Mouse (Mus musculus): ENCODE data around the gene Cdk5rap1.
"Not testable (repeated sequence)": the region's sequence is repeated elsewhere in the genome, so short reads cannot be mapped to it uniquely, and the experiment has no call there.

Cdk5rap1 gene

DNA sequence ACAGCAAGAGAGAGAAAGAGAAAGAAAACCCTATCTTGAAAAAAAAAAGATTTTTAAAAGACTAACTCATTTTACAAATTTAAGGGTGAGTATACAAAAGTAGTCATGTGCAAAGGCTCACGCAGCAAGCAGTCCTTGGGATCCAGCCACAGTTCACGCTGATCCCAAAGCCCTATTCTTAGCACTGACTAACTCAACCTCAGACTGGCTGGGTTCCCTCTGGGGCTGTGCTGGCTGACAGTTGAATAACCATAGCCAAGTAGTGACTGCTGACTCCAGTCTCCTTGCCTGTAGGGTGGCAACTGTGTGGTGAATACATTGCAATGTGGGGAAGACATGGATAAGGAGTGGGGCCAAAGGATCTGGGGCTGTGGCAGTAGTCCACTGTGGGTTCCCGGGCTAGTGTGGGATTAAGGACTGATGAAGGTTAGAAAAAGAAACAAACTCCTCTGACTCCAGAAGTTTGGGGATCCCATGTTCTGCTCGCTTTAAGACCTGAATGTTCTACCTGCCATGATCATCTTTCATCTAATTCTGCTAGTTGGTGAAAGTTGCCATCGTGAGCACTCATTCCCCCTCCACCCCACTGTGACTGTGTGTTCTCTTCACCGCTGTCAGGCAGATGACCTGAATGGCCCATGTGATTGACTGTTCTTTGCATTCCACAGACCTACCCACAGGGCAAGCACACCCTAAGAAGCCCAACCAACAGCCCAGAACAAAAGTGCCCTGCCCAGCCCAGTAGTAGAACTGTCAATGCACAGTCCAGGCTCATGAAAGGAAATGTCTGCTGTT lies 2.2 kb upstream of the Cdk5rap1 start:
- DNase-seq: no peak

DNA sequence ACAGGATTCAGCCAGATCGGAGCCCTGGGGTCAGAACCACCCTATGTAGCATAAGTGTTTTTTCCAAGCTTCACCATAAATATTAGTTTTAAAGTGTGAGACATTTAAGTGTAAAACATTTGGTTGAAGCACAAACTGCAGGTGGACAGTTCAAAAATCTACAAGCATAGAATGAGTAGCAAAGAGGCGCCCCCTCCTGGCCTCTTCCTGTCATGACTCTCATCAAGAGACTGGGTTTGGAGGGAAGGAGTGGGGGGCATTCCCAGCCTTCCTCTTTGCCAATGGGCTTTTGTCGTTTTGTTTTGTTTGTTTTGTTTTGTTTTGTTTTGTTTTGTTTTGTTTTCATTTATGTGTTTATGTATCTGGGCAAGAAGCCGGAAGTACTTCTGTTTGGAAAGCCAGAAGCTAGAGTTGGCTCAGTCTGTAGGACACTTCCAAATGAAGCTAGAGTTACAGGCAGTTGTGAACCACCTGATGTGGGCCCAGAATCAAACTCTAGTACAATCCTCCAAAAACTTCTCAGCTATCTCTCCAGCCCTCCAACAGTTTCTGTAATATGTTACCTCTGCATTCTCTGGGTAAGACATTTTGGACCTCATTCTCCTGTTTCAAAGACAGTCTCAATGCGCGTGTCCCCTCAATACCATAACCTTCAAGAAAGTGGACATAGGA lies 1.3 kb upstream of the Cdk5rap1 start:
- DNase-seq: peak; percentile 82 to 84

GRCm38 (mm10) chr2:154372151-154372829 lies 520 bp downstream of the Cdk5rap1 start:
- DNase-seq: peak; percentile 90

DNA sequence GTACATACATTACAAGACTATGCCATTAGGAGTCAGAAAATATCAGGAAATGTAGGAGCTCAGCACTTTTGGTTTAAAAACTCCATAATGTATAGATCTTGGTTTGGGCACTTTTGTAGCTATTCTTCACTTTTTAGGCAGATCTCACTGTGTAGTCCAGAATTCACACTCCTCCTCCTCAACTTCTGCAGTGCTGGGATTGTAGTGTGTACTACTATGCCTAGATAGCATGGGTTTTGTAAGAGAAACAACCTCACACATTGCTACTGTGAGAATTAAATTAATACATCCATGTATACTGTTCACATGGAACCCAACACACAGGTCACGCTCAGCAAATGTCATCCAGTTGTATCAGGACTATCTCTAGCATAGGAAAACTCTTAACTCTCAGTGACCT lies 5.3 kb downstream of the Cdk5rap1 start:
- no peak for DNase-seq

GRCm38 (mm10) chr2:154354000-154354425 lies 18.8 kb downstream of the Cdk5rap1 start:
- DNase-seq: peak in 1 of 2 experiments; percentile 11

DNA sequence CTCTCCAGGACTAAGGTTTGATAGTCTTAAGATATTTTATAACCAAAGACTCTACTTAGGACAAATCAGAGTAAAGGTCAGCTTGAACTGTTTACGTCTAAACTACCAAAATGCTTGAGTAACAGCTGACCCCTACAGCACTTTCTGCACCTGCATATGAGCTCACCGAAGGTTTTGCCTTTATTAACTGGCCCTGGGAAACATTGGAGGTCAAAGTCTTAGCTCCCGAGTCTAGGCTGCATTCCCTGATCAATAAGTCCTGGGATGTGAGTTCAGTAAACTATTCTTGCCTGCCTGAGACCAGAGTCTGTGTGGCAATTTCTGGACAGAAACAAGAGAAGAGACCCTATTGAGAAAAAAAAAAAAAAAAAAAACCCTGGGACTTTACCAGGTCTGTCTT lies 24.7 kb downstream of the Cdk5rap1 start:
- DNase-seq: no peak

- DNase-seq: no peak
These were observed 33.5 kb downstream of the Cdk5rap1 start for GRCm38 (mm10) chr2:154339356-154339755.

DNA sequence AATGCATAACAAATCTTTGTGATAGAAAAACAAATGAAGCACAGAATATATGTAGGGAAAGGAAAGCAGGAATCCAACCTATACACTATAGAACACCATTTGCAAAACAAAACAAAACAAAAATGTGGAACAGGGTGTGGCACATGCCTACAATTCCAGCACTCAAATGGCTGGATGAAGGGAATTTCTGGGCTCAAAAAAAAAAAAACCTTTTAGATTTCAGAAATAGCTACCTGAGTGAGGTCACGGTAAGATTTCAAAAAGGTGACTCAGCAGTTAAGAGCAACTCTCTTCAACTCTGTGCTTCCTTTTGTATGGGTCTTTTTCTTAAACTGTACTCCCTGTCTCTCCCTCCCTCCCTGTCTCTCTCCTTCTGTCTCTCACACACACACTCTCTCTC lies 34.6 kb downstream of the Cdk5rap1 start:
- no peak for DNase-seq

- DNase-seq: no peak
These were observed 37.2 kb downstream of the Cdk5rap1 start for GRCm38 (mm10) chr2:154335572-154335971.

DNA sequence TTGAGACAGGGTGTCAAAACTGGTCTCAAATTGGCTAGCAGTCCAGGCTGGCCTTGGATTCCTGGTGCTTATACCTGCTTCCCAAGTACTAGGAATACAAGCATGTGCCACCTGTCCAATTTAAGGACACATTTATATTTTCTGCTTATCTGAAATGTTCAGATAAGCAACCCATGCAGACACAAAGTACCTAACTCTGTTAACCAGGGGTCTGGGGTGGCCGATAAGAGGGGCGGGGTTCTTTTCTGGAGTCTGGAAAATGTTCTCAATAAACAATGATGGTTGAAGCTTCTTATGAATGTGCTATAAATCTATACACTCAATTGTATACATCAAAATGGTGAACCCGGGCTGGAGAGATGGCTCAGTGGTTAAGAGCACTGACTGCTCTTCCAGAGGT lies 46.0 kb downstream of the Cdk5rap1 start:
- no peak for DNase-seq

- DNase-seq: not testable (repeated sequence)
These were observed 59.0 kb downstream of the Cdk5rap1 start for GRCm38 (mm10) chr2:154313771-154314170.

DNA sequence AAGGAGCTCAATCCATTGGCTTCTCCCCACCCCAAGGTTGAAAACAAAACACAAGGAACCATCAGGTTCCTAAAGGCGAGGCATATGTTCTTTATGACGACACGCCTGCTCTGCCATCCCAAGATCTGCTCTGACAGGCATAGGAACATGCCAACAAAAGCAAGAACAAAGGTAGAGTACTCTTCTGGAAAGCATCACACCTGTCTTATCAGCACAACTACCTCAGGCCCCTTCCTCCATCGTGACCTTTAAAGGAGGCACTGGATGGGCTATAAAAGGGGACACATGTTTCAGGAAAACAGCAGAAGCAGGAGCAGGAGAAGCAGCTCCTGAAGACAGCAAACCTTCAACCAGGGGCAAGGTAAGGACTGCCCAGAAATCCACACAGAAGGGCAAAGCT lies 65.9 kb downstream of the Cdk5rap1 start, which contains the start of gene Bpifb9b:
Gene Bpifb9b, plus strand, starts transcription at position 301 of the 400 bp plus-strand sequence.
- not testable (repeated sequence) for DNase-seq

- not testable (repeated sequence) for DNase-seq
These were observed 68.2 kb downstream of the Cdk5rap1 start for GRCm38 (mm10) chr2:154304604-154305003.

GRCm38 (mm10) chr2:154301763-154302162 lies 71.0 kb downstream of the Cdk5rap1 start:
- DNase-seq: no peak

- peak; percentile 82 to 83 for DNase-seq
These were observed 72.3 kb downstream of the Cdk5rap1 start for GRCm38 (mm10) chr2:154300496-154300895.

- peak; percentile 62 to 67 for DNase-seq
These were observed 78.1 kb downstream of the Cdk5rap1 start for GRCm38 (mm10) chr2:154294746-154295145.

- no peak for DNase-seq
These were observed 80.0 kb downstream of the Cdk5rap1 start for GRCm38 (mm10) chr2:154292833-154293232.

- not testable (repeated sequence) for DNase-seq
These were observed 80.9 kb downstream of the Cdk5rap1 start for GRCm38 (mm10) chr2:154291866-154292265.

All from B cell, adult 2 months (primary cell).